Mouse (Mus musculus): ENCODE data around the gene Zzef1.

GRCm38 (mm10) chr11:72803038-72803437, 7.0 kb downstream of the Zzef1 start:
- TF ChIP-seq CTCF (IDR thresholded peaks at IDR 0.05; ENCODE audit: extremely low read depth, insufficient read length, insufficient replicate concordance, low read depth, low read length) (no peak), POLR2A (IDR thresholded peaks at IDR 0.05; ENCODE audit: low read depth, low read length) (no peak)

Data from small intestine, adult 2 months (tissue).